In genomic region chr12:69394456-69394855, GRCm38 (mm10) we compare ENCODE assay signal across 20 mouse cellular contexts. TPM values are rescaled to one million over a fixed set of nuclear protein-coding genes. Genes with fewer than 3 reads are reported as not detected.
DNase-seq lines count a peak whose midpoint lies in the region; ATAC-seq lines count a peak whose summit lies in the region.
"Had no signal": no experiment of that assay in that cellular context is flagged by ENCODE, and none has a peak within 500 bp of the region (broad histone marks: within the 10 kb centered on the region; RNA-seq: fewer than 3 reads in every experiment).

No protein-coding gene starts in this region.

- no peaks in the 10 kb centered on the region for H3K36me3 ChIP-seq in hindbrain, embryonic 16.5 days (ENCODE audit: control insufficient read depth, insufficient read depth, low read length)
- H3K36me3 ChIP-seq in hindbrain, embryonic 10.5 days, result no peaks in the 10 kb centered on the region
- H3K36me3 ChIP-seq: forebrain, embryonic 12.5 days; heart, embryonic 15.5 days had no signal

- H3K4me1 ChIP-seq in hindbrain, embryonic 16.5 days (ENCODE audit: control insufficient read depth, insufficient read depth, low read depth, low read length), result no peaks in the 10 kb centered on the region
- no peaks in the 10 kb centered on the region for H3K4me1 ChIP-seq in hindbrain, embryonic 10.5 days (replicated peaks)
- H3K4me1 ChIP-seq: forebrain, embryonic 12.5 days; heart, embryonic 15.5 days had no signal

- ATAC-seq in hindbrain, embryonic 16.5 days, result peak; percentile 45; the same call in 1 of the 2 replicates
- peak; percentile 98 for ATAC-seq in cerebellum, adult (ENCODE audit: insufficient number of reproducible peaks, low FRiP score, low TSS enrichment)

- H3K9me3 ChIP-seq in hindbrain, embryonic 16.5 days (ENCODE audit: control insufficient read depth, low read length), result no peaks in the 10 kb centered on the region; the same call in 1 of the 2 replicates
- H3K9me3 ChIP-seq in hindbrain, embryonic 10.5 days, result no peaks in the 10 kb centered on the region
- H3K9me3 ChIP-seq: forebrain, embryonic 12.5 days; heart, embryonic 15.5 days had no signal

- 78% methylated on average over 6 of the region's 6 CpGs for WGBS in hindbrain, embryonic 16.5 days
- 89% methylated on average over 6 of the region's 6 CpGs for WGBS in hindbrain, embryonic 10.5 days

- no peak overlapping the region for H3K4me2 ChIP-seq in hindbrain, embryonic 16.5 days (ENCODE audit: low read length)
- H3K4me2 ChIP-seq: forebrain, embryonic 12.5 days; heart, embryonic 15.5 days; liver, embryonic 11.5 days had no signal

- no peak overlapping the region for H3K27ac ChIP-seq in hindbrain, embryonic 16.5 days (ENCODE audit: low read depth, low read length)
- H3K27ac ChIP-seq in hindbrain, embryonic 10.5 days, result no peak overlapping the region
- H3K27ac ChIP-seq: forebrain, embryonic 12.5 days; heart, embryonic 15.5 days; left cerebral cortex, adult 2 months had no signal

- DNase-seq in hindbrain, embryonic 10.5 days (ENCODE audit: low spot score), result no peak
- peak; percentile 91 to 92 for DNase-seq in cerebellum, adult 18-20 months
- DNase-seq in cerebellum, postnatal 25 days, result peak; percentile 93 to 95
- no peak for DNase-seq in kidney, postnatal 14 days
- DNase-seq in adrenal gland, adult 18-20 months (ENCODE audit: low spot score in 2 of 2), result no peak
- DNase-seq: adrenal gland, adult 2 months; heart, adult 18-20 months; heart, postnatal 4 days; kidney, adult 8-10 months; kidney, postnatal 25 days; lung, adult 18-20 months; lung, postnatal 4 days; right cerebral cortex, adult 18-20 months; thymus, postnatal 4 days had no signal

- no peak overlapping the region for H3K9ac ChIP-seq in hindbrain, embryonic 16.5 days (ENCODE audit: low read depth, low read length)
- H3K9ac ChIP-seq: forebrain, embryonic 12.5 days; heart, embryonic 15.5 days had no signal

- no peak overlapping the region for H3K4me3 ChIP-seq in hindbrain, embryonic 16.5 days (ENCODE audit: low read length)
- no peak overlapping the region for H3K4me3 ChIP-seq in hindbrain, embryonic 10.5 days
- H3K4me3 ChIP-seq: forebrain, embryonic 12.5 days; heart, embryonic 15.5 days; left cerebral cortex, adult 2 months had no signal

- no peaks in the 10 kb centered on the region for H3K27me3 ChIP-seq in hindbrain, embryonic 16.5 days (replicated peaks; ENCODE audit: control insufficient read depth, insufficient read depth, low read length)
- no peaks in the 10 kb centered on the region for H3K27me3 ChIP-seq in hindbrain, embryonic 10.5 days (ENCODE audit: insufficient read depth, poor library complexity, severe bottlenecking)
- H3K27me3 ChIP-seq: forebrain, embryonic 12.5 days; heart, embryonic 15.5 days had no signal

RNA-seq across cellular contexts. Expression of gene Gm9887, which starts 22.2 kb away (rescaled TPM):
- polyA plus RNA-seq in hindbrain, embryonic 16.5 days (2015; fragmentation: Nextera tagmentation; extraction: Ambion mirVana), result 0.56 and 0.66 TPM in 2 replicates
- polyA plus RNA-seq in hindbrain, embryonic 10.5 days (2016; fragmentation: Nextera tagmentation; extraction: Ambion mirVana), result 0.96 and 1.9 TPM in 2 replicates
- total RNA-seq in adrenal gland, adult 18-20 months (2021), result under 1 TPM; 0.70 to 0.89 TPM

RNA-seq across cellular contexts. Expression of gene Arf6, which starts 22.5 kb away (rescaled TPM):
- polyA plus RNA-seq in hindbrain, embryonic 16.5 days (2015; fragmentation: Nextera tagmentation; extraction: Ambion mirVana), result 20.7 and 21.8 TPM in 2 replicates
- 35.9 and 42.4 TPM in 2 replicates for polyA plus RNA-seq in hindbrain, embryonic 10.5 days (2016; fragmentation: Nextera tagmentation; extraction: Ambion mirVana)
- total RNA-seq in adrenal gland, adult 18-20 months (2021), result 100 to 1,000 TPM; 117 to 135 TPM

RNA-seq across cellular contexts. Expression of gene Nemf, which starts 37.5 kb away (rescaled TPM):
- polyA plus RNA-seq in hindbrain, embryonic 16.5 days (2015; fragmentation: Nextera tagmentation; extraction: Ambion mirVana), result 82.4 and 85.0 TPM in 2 replicates
- polyA plus RNA-seq in hindbrain, embryonic 10.5 days (2016; fragmentation: Nextera tagmentation; extraction: Ambion mirVana), result 69.6 and 91.1 TPM in 2 replicates
- total RNA-seq in adrenal gland, adult 18-20 months (2021), result 10 to 100 TPM; 40.3 to 48.6 TPM

Comparison
In these comparisons a context has a peak if more than half of its experiments do, and no peak if none do; other contexts are left out.
1. DNase-seq: peak in cerebellum, adult 18-20 months (2 of 2) and cerebellum, postnatal 25 days (2 of 2); none in hindbrain, embryonic 10.5 days (single experiment), kidney, postnatal 14 days (single experiment) and adrenal gland, adult 18-20 months (0 of 2).